Mouse (Mus musculus) left cerebral cortex, adult 8-10 months (tissue): Measurements from ENCODE around the gene Ice2. TPM values are rescaled to one million over a fixed set of nuclear protein-coding genes. Genes with fewer than 3 reads are reported as not detected.

Source experiments
- DNase-seq, 2 experiments: peaks; one replicate each; pipeline ENCODE4 v3.0.0; 2022; ENCODE audit warnings: low spot score in 2 of 2
- microRNA-seq, 2 experiments: library from miRNA; unstranded; fragments of <30 nt; microRNA quantifications; one replicate each; pipeline ENCODE4 v1.2.0; 2022
- total RNA-seq, 4 experiments: library from RNA; stranded (reverse); gene quantifications; 2 replicates each; pipeline ENCODE4 v1.2.4; 2022

Gene Ice2
- total RNA-seq, 4 experiments from 2014 or later, result 9.4 to 14.5 (median 11.6) TPM

DNA sequence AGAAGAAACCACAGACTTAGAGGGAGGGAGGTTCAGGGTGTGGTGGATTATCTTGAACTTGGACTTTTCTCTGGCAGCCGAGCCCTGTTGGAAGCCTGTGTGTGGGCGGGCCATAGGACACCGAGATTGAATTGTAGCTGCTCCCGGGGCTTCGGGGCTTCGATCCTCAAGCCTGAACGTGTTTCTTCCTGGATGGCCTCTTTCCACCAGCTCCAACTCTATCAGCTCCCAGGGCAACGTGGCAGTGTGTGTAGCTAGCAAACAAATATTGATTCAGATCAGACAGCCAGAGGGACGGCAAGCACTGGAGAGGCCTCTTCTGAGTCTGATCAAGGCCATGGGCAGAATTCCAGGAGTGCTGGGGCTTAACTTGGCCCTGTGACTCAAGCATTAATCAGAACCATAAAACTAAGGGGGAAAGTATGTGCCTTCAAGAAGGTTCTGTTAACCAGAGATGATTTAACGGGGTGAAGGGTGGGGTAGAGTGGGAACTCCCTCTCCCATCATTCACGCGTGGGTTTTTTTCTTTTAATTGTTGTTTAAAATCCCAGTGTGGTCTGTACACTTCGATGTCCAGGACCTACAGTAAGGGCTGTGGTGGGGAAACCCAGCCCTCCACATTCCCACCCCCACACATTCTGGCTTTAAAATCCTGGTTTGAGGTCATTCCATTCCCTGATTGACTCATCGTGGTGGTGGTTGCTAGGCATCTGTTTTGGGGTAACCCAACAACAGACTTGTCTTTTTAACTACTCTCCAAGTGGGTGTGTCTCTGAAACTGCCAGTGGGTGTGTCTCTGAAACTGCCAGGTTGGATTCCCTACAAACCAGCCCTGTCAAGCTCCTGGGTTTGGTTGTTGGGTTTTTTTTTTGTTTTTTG, 60.3 kb downstream of the Ice2 start:
- DNase-seq, result no peak

- no peak for DNase-seq
Measured at GRCm38 (mm10) chr9:69458982-69459381, 61.3 kb downstream of the Ice2 start.

DNA sequence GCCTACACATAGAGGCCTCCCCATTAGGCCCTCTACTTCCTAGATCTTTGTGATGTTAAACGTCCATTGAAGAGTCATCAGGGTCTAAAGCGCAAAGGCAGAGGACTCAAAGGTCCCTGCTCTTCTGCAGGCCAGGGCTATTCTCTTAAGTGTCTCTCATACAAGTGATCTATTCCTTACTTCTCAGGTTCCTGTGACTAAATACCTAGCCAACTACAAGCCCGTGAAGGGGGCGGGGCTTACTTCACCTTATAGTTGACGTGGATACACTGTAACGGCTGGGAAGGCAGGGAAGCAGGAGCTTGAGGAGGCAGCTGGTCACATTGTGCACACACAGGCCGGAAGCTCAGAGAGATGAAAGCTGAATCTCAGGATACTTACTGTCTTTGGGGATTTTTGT, 62.2 kb downstream of the Ice2 start:
- DNase-seq, result no peak

DNA sequence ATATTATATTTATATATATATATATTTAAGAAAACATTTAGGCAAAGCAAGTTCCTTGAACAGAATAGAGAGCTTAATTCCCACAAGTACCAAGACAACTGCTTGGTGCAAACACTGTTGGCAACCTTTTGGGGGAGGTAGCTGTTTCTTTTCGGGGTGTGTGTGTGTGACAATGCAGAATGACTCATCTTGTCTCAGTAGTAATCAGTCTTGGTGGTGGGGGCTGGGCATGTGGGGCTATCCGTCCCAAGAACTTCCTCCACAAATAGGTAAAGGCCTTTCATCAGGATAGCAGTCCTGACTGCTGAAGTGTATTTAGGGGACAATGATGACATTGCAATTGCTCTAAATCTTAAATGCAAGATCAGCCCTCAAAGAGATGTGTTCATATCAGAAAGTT, 65.3 kb downstream of the Ice2 start:
- no peak for DNase-seq

DNA sequence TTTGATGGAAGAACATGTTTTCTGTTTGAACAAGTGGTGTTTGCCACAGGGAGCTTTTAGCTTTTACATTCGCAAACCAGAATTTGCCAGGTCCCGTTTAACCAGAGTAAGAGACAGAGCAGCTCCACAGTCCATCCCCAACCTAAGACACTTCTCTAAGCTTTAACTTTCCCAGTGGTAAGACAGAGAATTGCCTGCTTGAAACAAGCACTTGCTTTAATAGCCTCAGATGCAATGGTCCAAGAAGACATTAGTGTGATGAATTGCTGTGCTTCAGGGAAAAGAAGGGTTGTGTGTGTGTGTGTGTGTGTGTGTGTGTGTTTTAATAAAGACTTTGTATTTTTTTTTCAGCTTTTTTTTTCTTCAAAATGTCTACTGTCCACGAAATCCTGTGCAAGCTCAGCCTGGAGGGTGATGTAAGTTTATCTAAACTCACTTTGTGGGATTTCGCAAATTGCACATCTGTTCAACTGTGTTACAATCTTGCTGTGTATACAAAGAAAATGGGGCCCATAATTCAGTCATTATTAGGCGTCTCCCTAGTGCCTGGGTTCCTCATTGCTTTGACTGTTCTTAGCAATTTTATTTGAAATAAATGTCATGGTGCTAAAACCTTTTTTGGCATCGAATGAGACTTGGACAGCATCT, 66.5 kb downstream of the Ice2 start:
- no peak for DNase-seq

- no peak for DNase-seq
Measured at GRCm38 (mm10) chr9:69466098-69466497, 68.4 kb downstream of the Ice2 start.

- DNase-seq, result no peak
Measured at GRCm38 (mm10) chr9:69467310-69467939, 69.7 kb downstream of the Ice2 start.

GRCm38 (mm10) chr9:69468991-69469390, 71.3 kb downstream of the Ice2 start:
- DNase-seq, result no peak

DNA sequence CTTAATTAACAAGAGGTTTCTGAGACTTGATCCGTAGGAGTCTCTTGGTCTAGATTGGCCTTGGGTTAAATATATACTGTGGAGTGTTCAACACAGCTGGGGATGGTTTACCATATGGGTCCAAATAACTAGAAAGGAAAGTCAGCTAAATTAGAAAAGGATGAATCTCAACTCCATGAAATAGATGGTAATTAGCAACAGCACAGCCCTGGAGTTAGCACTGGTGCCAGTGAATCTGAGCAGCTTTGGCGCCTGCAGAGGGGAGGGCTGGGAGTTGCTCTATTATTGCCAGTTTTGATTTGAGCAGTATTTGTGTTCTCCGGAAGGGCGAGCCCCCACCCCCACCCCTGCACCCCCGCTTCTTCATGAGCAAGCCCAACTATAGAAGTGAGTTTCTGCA, 72.7 kb downstream of the Ice2 start:
- no peak for DNase-seq

GRCm38 (mm10) chr9:69470921-69471320, 73.2 kb downstream of the Ice2 start:
- DNase-seq, result no peak

- no peak for DNase-seq
Measured at GRCm38 (mm10) chr9:69472724-69473123, 75.0 kb downstream of the Ice2 start.

GRCm38 (mm10) chr9:69475873-69476272, 78.2 kb downstream of the Ice2 start:
- no peak for DNase-seq

DNA sequence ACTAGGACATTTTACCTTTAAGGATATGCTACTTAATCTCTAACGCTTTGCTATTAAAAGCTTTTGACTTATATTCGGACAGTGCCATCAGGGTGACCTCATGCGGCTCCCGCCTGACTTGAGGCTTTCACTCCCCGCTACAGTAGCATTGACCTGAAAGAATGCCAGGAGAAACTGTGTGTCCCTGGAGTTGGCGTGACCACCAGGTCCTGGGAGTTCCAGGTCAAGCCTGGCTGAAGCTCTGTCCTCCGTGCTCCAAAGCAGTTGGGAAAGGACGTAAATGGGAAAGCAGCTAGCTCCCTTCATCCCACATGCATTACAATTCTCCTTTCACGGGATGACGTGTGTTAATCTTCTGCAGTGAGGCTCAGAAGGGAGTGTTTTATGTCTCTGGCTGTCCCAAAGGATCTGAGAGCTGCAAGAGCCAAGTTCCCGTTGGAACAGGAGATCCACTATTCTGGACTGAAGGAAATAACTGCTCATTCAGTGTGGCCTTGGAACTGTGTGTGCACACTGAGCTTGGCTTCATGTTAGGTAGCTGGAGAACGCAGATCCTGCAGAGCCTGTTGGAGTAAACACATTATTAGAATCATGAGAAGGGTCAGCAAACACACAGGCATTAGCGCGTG, 79.6 kb downstream of the Ice2 start:
- DNase-seq, result no peak

GRCm38 (mm10) chr9:69477824-69478222, 80.1 kb downstream of the Ice2 start:
- DNase-seq, result no peak

DNA sequence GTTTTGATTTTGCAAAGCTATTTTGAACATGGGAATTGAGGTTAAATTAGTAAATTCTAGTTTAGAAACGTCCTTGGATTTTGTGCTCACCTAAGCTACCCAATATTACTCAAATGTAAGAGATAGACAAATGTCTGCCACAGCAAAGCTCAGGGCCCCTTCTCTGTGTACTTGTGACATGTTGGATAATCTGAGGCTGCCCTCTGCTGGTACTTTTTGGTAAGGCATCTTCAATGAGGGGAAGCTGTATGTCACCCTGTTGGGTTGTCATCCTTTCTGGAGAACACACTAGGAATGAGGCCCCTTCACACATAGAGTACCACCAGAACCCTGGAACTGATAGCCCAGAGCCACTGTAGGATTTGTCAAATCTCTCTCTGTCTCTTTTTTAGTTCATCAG, 82.6 kb downstream of the Ice2 start:
- DNase-seq, result peak; percentile 38 to 71

Small RNA genes within 50 kb of the gene (microRNA-seq; reads per million reads assigned to microRNA genes)
- gene Mir3109, result 0 reads per million in 2 experiments

Other genes with a start within 250 kb of the Ice2 start
- gene Anxa2, start 55.7 kb downstream of the Ice2 start, total RNA-seq, result 10 to 100 TPM; 12.3 to 16.1 (median 14.6) TPM